In the genomic region with DNA sequence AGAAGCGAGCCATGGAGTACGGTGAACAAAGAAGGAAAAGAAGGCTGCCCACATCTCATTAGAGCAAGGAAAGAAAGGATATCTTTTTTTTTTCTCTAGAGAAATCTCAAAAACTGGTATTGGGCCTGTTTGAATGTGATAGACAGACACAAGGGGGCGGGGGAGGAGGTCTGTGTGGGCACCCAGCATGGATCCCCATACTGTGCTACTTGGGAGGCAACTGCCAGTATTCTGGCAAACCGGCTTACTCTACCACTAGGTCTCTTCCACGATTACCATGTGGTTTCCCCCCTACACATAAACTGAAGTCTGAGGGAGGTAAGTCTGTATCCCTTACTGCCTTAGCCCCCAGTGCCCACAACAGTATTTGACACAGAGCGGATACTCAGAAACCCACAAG, we compare ENCODE assay signal across 20 mouse cellular contexts. TPM values are rescaled to one million over a fixed set of nuclear protein-coding genes. Genes with fewer than 3 reads are reported as not detected.
"Had no signal": no experiment of that assay in that cellular context is flagged by ENCODE, and none has a peak within 500 bp of the region (broad histone marks: within the 10 kb centered on the region; RNA-seq: fewer than 3 reads in every experiment).

No protein-coding gene starts in this region.

- H3K4me3 ChIP-seq: lung, embryonic 15.5 days; megakaryocyte, embryonic 14.5 days; myocyte; neural tube, embryonic 13.5 days; neural tube, embryonic 15.5 days had no signal

- H3K4me1 ChIP-seq: lung, embryonic 15.5 days; megakaryocyte, embryonic 14.5 days had no signal

- DNase-seq: lung, adult 18-20 months; lung, postnatal 14 days; lung, postnatal 36 days; midbrain, embryonic 14.5 days; retina, postnatal 1 day; right cerebral cortex, adult 18-20 months; right cerebral cortex, postnatal 25 days; right cerebral cortex, postnatal 4 days; spleen, adult 18-20 months; thymus, adult 18-20 months; thymus, postnatal 14 days; thymus, postnatal 36 days had no signal

- H3K27ac ChIP-seq: lung, embryonic 15.5 days; macrophage; neural tube, embryonic 13.5 days; neural tube, embryonic 15.5 days had no signal

RNA-seq across cellular contexts. Expression of a gene that starts 59.4 kb away (rescaled TPM):
- polyA plus RNA-seq: macrophage had no signal

RNA-seq across cellular contexts. Expression of a gene that starts 59.6 kb away (rescaled TPM):
- total RNA-seq: megakaryocyte progenitor cell, adult 5-6 weeks had no signal
- polyA plus RNA-seq: macrophage; small intestine, adult 2 months had no signal
